Mouse (Mus musculus) stomach, embryonic 14.5 days (tissue): ENCODE data around the gene Vav2. TPM values are rescaled to one million over a fixed set of nuclear protein-coding genes. Genes with fewer than 3 reads are reported as not detected.

Experiments
- ATAC-seq: fragments of 200-750 bp; cut with Nextera tagmentation; 2 replicates; pipeline ENCODE4 v1.8.0; 2017; ENCODE audit warnings: low read depth, moderate TSS enrichment; ENCODE audit not compliant: insufficient number of reproducible peaks, insufficient read depth, low FRiP score
- H3K27ac ChIP-seq: fragments of 300-500 bp; sonication (generic); 2 replicates; pipeline ENCODE4 v1.5.1; 2014; ENCODE audit warnings: mild to moderate bottlenecking, low read length, moderate library complexity, mixed read lengths
- H3K27me3 ChIP-seq: fragments of 300-500 bp; sonication (generic); 2 replicates; pipeline ENCODE4 v1.6.1; 2014; ENCODE audit warnings: low read length, control low read depth, mixed read lengths; ENCODE audit not compliant: control insufficient read depth, insufficient read depth
- H3K36me3 ChIP-seq: fragments of 300-500 bp; sonication (generic); 2 replicates; pipeline ENCODE4 v1.6.1; 2014; ENCODE audit warnings: mild to moderate bottlenecking, control low read depth, low read length, moderate library complexity, mixed read lengths; ENCODE audit not compliant: control insufficient read depth, insufficient read depth
- H3K4me1 ChIP-seq: fragments of 300-500 bp; sonication (generic); 2 replicates; pipeline ENCODE4 v1.6.1; 2014; ENCODE audit warnings: low read length, control low read depth, mixed read lengths; ENCODE audit not compliant: control insufficient read depth, insufficient read depth
- H3K4me2 ChIP-seq: fragments of 300-500 bp; sonication (generic); replicated peaks from 2 replicates; pipeline ENCODE4 v1.6.1; 2014; ENCODE audit warnings: low read depth, low read length, control low read depth
- H3K4me3 ChIP-seq: fragments of 300-500 bp; sonication (generic); 2 replicates; pipeline ENCODE4 v1.5.1; 2014; ENCODE audit warnings: low read depth, low read length, control low read depth
- H3K9ac ChIP-seq: fragments of 300-500 bp; sonication (generic); replicated peaks from 2 replicates; pipeline ENCODE4 v1.6.1; 2014; ENCODE audit warnings: low read depth, mild to moderate bottlenecking, control low read depth, low read length, moderate library complexity, mixed read lengths
- H3K9me3 ChIP-seq: fragments of 300-500 bp; sonication (generic); 2 replicates; pipeline ENCODE4 v1.6.1; 2016; ENCODE audit warnings: low read depth, low read length, control low read depth; ENCODE audit not compliant: control insufficient read depth
- WGBS: fragments of 180-500 bp; shearing (Covaris S2); extraction: QIAGEN DNeasy Blood & Tissue Kit; methylation state at CpG from one replicate; pipeline ENCODE4 v1.1.7; 2014; 5-methylcytosine and 5-hydroxymethylcytosine counted together
- polyA plus RNA-seq: library from polyadenylated mRNA; unstranded; fragments of >200 nt; fragmentation: Nextera tagmentation; extraction: Ambion mirVana; gene quantifications from 2 replicates; pipeline ENCODE4 v1.2.1, GENCODE M21; 2014

The Vav2 gene
- polyA plus RNA-seq, 1 experiment from 2014 or later: 7.6 TPM

GRCm38 (mm10) chr2:27229481-27230105 lies 197.2 kb downstream of the Vav2 start:
- Histone ChIP-seq H3K9me3 (no peaks in the 10 kb centered on the region), H3K4me1 (no peaks in the 10 kb centered on the region), H3K4me2 (no peak overlapping the region), H3K27me3 (no peaks in the 10 kb centered on the region), H3K27ac (no peak overlapping the region), H3K36me3 (no peaks in the 10 kb centered on the region; the same call in 1 of the 2 replicates), H3K4me3 (no peak overlapping the region), H3K9ac (no peak overlapping the region)
- ATAC-seq: no peak
- 82% methylated on average over 2 of the region's 2 CpGs for WGBS

- H3K27me3 ChIP-seq: no peaks in the 10 kb centered on the region
- no peaks in the 10 kb centered on the region for H3K9me3 ChIP-seq
- 73% methylated on average over 5 of the region's 5 CpGs for WGBS
- no peaks in the 10 kb centered on the region; the same call in 1 of the 2 replicates for H3K36me3 ChIP-seq
- H3K9ac ChIP-seq: no peak overlapping the region
- ATAC-seq: no peak
- no peak overlapping the region for H3K4me3 ChIP-seq
- H3K4me1 ChIP-seq: no peaks in the 10 kb centered on the region
- no peak overlapping the region for H3K27ac ChIP-seq
- H3K4me2 ChIP-seq: no peak overlapping the region
These were observed 197.9 kb downstream of the Vav2 start for GRCm38 (mm10) chr2:27228809-27229480.

GRCm38 (mm10) chr2:27226572-27226971 lies 200.3 kb downstream of the Vav2 start:
- H3K27ac ChIP-seq: no peak overlapping the region
- no peak overlapping the region for H3K4me2 ChIP-seq
- ATAC-seq: no peak
- H3K4me3 ChIP-seq: no peak overlapping the region
- H3K36me3 ChIP-seq: no peaks in the 10 kb centered on the region; the same call in 1 of the 2 replicates
- H3K9me3 ChIP-seq: no peaks in the 10 kb centered on the region
- H3K4me1 ChIP-seq: no peaks in the 10 kb centered on the region
- no peak overlapping the region for H3K9ac ChIP-seq
- no peaks in the 10 kb centered on the region for H3K27me3 ChIP-seq
- WGBS: 66% methylated on average over 7 of the region's 7 CpGs

DNA sequence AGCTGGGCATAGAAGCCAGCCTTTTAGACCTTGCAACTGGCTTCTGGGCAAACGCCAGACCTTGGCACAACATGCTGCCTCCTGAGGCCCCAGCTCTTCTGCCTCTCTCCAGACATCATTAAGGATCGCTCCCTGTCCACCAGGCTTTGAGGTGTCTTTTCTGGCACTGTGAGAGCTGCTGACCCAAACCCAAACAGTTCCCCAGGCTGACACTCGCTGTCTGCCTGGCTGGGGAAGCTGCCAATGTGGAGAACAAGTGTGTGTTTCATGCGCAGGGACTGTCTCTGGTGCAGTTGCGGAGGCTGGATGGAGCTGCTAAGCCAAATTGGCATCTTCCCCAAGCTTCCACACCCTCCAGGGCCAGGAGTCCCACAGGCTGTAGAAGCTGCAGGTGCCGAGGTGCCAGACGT lies 203.8 kb downstream of the Vav2 start:
- ATAC-seq: no peak
- Histone ChIP-seq H3K4me2 (no peak overlapping the region), H3K4me3 (no peak overlapping the region), H3K27ac (no peak overlapping the region), H3K36me3 (no peaks in the 10 kb centered on the region; the same call in none of the 2 replicates), H3K27me3 (no peaks in the 10 kb centered on the region), H3K9ac (no peak overlapping the region), H3K4me1 (no peaks in the 10 kb centered on the region), H3K9me3 (no peaks in the 10 kb centered on the region)
- WGBS: 84% methylated on average over 7 of the region's 7 CpGs

- H3K4me1 ChIP-seq: no peaks in the 10 kb centered on the region
- no peak overlapping the region for H3K9ac ChIP-seq
- no peaks in the 10 kb centered on the region; the same call in none of the 2 replicates for H3K36me3 ChIP-seq
- H3K4me3 ChIP-seq: no peak overlapping the region
- H3K27ac ChIP-seq: no peak overlapping the region
- 90% methylated on average over 8 of the region's 8 CpGs for WGBS
- no peaks in the 10 kb centered on the region for H3K27me3 ChIP-seq
- no peak overlapping the region for H3K4me2 ChIP-seq
- H3K9me3 ChIP-seq: no peaks in the 10 kb centered on the region
- no peak for ATAC-seq
These were observed 208.3 kb downstream of the Vav2 start for GRCm38 (mm10) chr2:27218569-27218968.

- no peak for ATAC-seq
- Histone ChIP-seq H3K4me2 (no peak overlapping the region), H3K9me3 (no peaks in the 10 kb centered on the region), H3K9ac (no peak overlapping the region), H3K27me3 (no peaks in the 10 kb centered on the region), H3K27ac (no peak overlapping the region), H3K4me3 (no peak overlapping the region), H3K36me3 (no peaks in the 10 kb centered on the region; the same call in 1 of the 2 replicates), H3K4me1 (no peaks in the 10 kb centered on the region)
- WGBS: 87% methylated on average over 2 of the region's 2 CpGs
These were observed 208.7 kb downstream of the Vav2 start for GRCm38 (mm10) chr2:27218121-27218544.

GRCm38 (mm10) chr2:27215537-27215936 lies 211.3 kb downstream of the Vav2 start:
- Histone ChIP-seq H3K27me3 (no peaks in the 10 kb centered on the region), H3K36me3 (no peaks in the 10 kb centered on the region; the same call in 1 of the 2 replicates), H3K4me1 (no peaks in the 10 kb centered on the region), H3K27ac (no peak overlapping the region), H3K4me3 (no peak overlapping the region), H3K4me2 (no peak overlapping the region), H3K9ac (no peak overlapping the region), H3K9me3 (no peaks in the 10 kb centered on the region)
- no peak for ATAC-seq
- WGBS: 76% methylated on average over 2 of the region's 2 CpGs
